Mouse (Mus musculus) intestine, embryonic 14.5 days (tissue): ENCODE data around the gene Xab2. TPM values are rescaled to one million over a fixed set of nuclear protein-coding genes. Genes with fewer than 3 reads are reported as not detected.
A peak's percentile ranks its signal among the peaks of the same experiment; 100 is the strongest.

ENCODE experiments used
- ATAC-seq: fragments of 200-750 bp; cut with Nextera tagmentation; replicated peaks from 2 replicates; pipeline ENCODE4 v1.8.0; 2017; ENCODE audit warnings: low read depth, moderate number of reproducible peaks, moderate TSS enrichment, moderate library complexity; ENCODE audit not compliant: low FRiP score, low TSS enrichment
- DNase-seq: peaks from one replicate; pipeline ENCODE4 v3.0.0-alpha.2; 2018; ENCODE audit warnings: low spot score
- H3K27ac ChIP-seq: fragments of 300-500 bp; sonication (generic); 2 replicates; pipeline ENCODE4 v1.5.1; 2014; ENCODE audit warnings: low read depth, mild to moderate bottlenecking, control low read depth
- H3K27me3 ChIP-seq: fragments of 300-500 bp; sonication (generic); replicated peaks from 2 replicates; pipeline ENCODE4 v1.6.1; 2014; ENCODE audit warnings: low read length, control low read depth; ENCODE audit not compliant: control insufficient read depth, insufficient read depth
- H3K36me3 ChIP-seq: fragments of 300-500 bp; sonication (generic); 2 replicates; pipeline ENCODE4 v1.6.1; 2014; ENCODE audit warnings: low read length, control low read depth; ENCODE audit not compliant: control insufficient read depth, insufficient read depth
- H3K4me1 ChIP-seq: fragments of 300-500 bp; sonication (generic); replicated peaks from 2 replicates; pipeline ENCODE4 v1.6.1; 2014; ENCODE audit warnings: low read length, control low read depth, mixed read lengths; ENCODE audit not compliant: control insufficient read depth, insufficient read depth
- H3K4me2 ChIP-seq: fragments of 300-500 bp; sonication (generic); 2 replicates; pipeline ENCODE4 v1.6.1; 2014; ENCODE audit warnings: low read length
- H3K4me3 ChIP-seq: fragments of 300-500 bp; sonication (generic); 2 replicates; pipeline ENCODE4 v1.5.1; 2014; ENCODE audit warnings: low read depth, low read length, control low read depth, mixed read lengths
- H3K9ac ChIP-seq: fragments of 300-500 bp; sonication (generic); 2 replicates; pipeline ENCODE4 v1.6.1; 2014; ENCODE audit warnings: mild to moderate bottlenecking, low read length
- H3K9me3 ChIP-seq: fragments of 300-500 bp; sonication (generic); 2 replicates; pipeline ENCODE4 v1.6.1; 2016; ENCODE audit warnings: low read length, control low read depth; ENCODE audit not compliant: control insufficient read depth
- WGBS: fragments of 180-500 bp; shearing (Covaris S2); extraction: QIAGEN DNeasy Blood & Tissue Kit; methylation state at CpG from one replicate; pipeline ENCODE4 v1.1.7; 2014; 5-methylcytosine and 5-hydroxymethylcytosine counted together
- polyA plus RNA-seq: library from polyadenylated mRNA; unstranded; fragments of >200 nt; fragmentation: Nextera tagmentation; extraction: Ambion mirVana; gene quantifications from 2 replicates; pipeline ENCODE4 v1.2.1, GENCODE M21; 2014

Gene Xab2
- polyA plus RNA-seq, 1 experiment from 2014 or later: 56.4 TPM

DNA sequence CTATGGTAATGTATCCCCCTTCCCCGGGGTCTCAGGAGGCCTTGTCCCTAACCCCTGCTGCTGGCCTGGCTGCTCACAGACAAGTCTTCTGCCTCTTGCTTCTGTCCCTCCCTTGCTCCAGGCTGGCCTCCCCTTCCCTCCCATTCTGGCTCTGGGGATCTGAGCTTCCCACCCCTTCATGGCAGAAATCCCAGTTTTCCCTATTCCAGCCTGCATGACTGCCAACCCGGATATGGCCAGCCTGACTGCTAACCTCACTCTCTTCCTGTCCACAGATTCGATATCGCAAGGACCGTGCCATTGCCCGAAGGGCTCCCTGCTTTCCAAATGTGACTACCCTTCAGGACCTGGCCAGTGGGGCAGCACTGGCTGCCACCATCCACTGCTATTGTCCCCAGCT is 20.7 kb downstream of the Xab2 start:
- H3K4me3 ChIP-seq: no peak overlapping the region
- DNase-seq (no peak), ATAC-seq (no peak)
- H3K36me3 ChIP-seq: peaks cover 14% of the 10 kb centered on the region
- H3K4me1 ChIP-seq: no peaks in the 10 kb centered on the region
- no peaks in the 10 kb centered on the region for H3K27me3 ChIP-seq
- no peak overlapping the region for H3K4me2 ChIP-seq
- no peaks in the 10 kb centered on the region for H3K9me3 ChIP-seq
- no peak overlapping the region for H3K27ac ChIP-seq
- H3K9ac ChIP-seq: no peak overlapping the region
- 86% methylated on average over 6 of the region's 6 CpGs for WGBS

- Histone ChIP-seq H3K9ac (no peak overlapping the region), H3K27me3 (no peaks in the 10 kb centered on the region), H3K9me3 (no peaks in the 10 kb centered on the region), H3K27ac (no peak overlapping the region), H3K4me2 (no peak overlapping the region), H3K4me3 (no peak overlapping the region), H3K36me3 (peaks cover 13% of the 10 kb centered on the region), H3K4me1 (no peaks in the 10 kb centered on the region)
- ATAC-seq: no peak
- no peak for DNase-seq
- 75% methylated on average over 1 of the region's 1 CpGs for WGBS
These were observed 21.9 kb downstream of the Xab2 start for GRCm38 (mm10) chr8:3599219-3599618.

DNA sequence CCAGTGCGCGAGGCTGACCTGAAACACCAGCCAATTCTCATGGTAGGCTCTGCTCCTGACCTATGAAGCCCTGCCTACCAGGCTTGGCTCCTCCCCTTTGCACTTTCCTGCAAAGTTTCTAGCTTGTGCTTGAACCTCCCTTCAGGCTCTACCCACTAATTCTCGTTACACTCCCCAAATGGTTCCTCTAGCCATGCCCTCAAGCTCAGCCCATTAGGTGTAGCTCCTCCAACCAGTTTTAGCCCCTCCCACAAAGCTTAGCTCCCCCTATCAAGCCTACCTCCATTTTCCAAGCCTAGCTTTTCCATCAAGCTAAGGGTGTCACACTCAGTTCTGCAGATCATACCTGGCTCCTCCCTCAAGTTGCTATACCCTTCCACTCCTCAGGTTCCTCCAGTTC is 23.1 kb downstream of the Xab2 start:
- WGBS: 72% methylated on average over 3 of the region's 3 CpGs
- Histone ChIP-seq H3K27ac (no peak overlapping the region), H3K36me3 (peaks cover 8% of the 10 kb centered on the region; the same call in 1 of the 2 replicates), H3K4me3 (no peak overlapping the region), H3K9me3 (no peaks in the 10 kb centered on the region), H3K4me2 (no peak overlapping the region), H3K27me3 (no peaks in the 10 kb centered on the region), H3K4me1 (no peaks in the 10 kb centered on the region), H3K9ac (no peak overlapping the region)
- ATAC-seq (no peak), DNase-seq (no peak)

DNA sequence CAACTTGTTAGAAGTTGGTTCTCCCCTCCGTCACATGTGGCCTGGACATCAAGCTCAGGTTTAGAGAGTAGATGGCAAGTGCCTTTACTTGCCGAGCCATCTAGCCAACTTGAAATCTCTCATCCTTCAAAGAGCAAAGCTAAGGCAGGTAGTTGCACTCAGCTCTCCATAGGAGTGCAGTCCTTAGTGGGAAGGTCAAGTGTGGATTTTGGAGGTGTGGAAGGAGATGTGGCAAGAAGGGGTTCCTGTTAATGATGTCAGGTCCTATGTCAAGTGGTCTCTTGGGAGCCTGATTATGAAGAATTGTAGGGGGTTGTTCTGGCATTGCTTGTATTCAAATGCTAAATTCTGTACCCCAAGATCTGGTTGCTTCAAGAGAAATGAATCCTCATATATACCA is 26.6 kb downstream of the Xab2 start:
- no peaks in the 10 kb centered on the region for H3K27me3 ChIP-seq
- no peaks in the 10 kb centered on the region for H3K4me1 ChIP-seq
- no peaks in the 10 kb centered on the region for H3K36me3 ChIP-seq
- H3K9me3 ChIP-seq: no peaks in the 10 kb centered on the region
- ATAC-seq (no peak), DNase-seq (no peak)
- no peak overlapping the region for H3K9ac ChIP-seq
- no peak overlapping the region for H3K27ac ChIP-seq
- WGBS: 90% methylated on average over 2 of the region's 2 CpGs
- H3K4me3 ChIP-seq: no peak overlapping the region
- no peak overlapping the region for H3K4me2 ChIP-seq

- no peaks in the 10 kb centered on the region for H3K36me3 ChIP-seq
These were observed 27.6 kb downstream of the Xab2 start for GRCm38 (mm10) chr8:3593470-3593869.

DNA sequence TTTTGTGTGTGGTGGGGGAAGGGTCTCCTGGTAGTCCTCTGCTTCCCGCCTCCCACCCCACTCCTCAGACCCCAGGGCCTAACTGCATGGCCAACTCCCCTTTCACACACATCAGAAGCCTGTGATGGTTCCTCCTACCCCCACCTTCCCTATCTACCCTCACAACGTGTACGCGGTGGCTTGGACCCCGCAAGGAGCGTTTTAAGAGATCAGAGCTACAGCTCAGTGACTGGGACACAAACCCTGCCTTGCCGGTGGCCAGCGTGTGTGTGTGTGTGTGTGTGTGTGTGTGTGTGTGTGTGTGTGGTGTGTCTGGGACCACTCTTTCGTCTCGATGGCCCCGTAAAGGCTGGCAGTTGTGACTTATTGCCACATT is 32.9 kb downstream of the Xab2 start:
- Histone ChIP-seq H3K36me3 (no peaks in the 10 kb centered on the region), H3K4me1 (no peaks in the 10 kb centered on the region), H3K27ac (no peak overlapping the region), H3K4me3 (peak overlapping the region; percentile 63), H3K4me2 (peak overlapping the region; percentile 87), H3K9ac (peak overlapping the region; percentile 68), H3K9me3 (no peaks in the 10 kb centered on the region), H3K27me3 (peaks cover 12% of the 10 kb centered on the region)
- DNase-seq: no peak
- 5% methylated on average over 11 of the region's 11 CpGs for WGBS
- peak; percentile 67 for ATAC-seq

More at GRCm38 (mm10) chr8:3593470-3593869, 27.6 kb downstream of the Xab2 start:
- no peak overlapping the region for H3K4me2 ChIP-seq
- H3K4me1 ChIP-seq: no peaks in the 10 kb centered on the region
- ATAC-seq (no peak), DNase-seq (no peak)
- H3K27ac ChIP-seq: no peak overlapping the region
- H3K4me3 ChIP-seq: no peak overlapping the region
- WGBS: 56% methylated on average over 3 of the region's 3 CpGs
- no peak overlapping the region for H3K9ac ChIP-seq
- no peaks in the 10 kb centered on the region for H3K9me3 ChIP-seq
- H3K27me3 ChIP-seq: no peaks in the 10 kb centered on the region

DNA sequence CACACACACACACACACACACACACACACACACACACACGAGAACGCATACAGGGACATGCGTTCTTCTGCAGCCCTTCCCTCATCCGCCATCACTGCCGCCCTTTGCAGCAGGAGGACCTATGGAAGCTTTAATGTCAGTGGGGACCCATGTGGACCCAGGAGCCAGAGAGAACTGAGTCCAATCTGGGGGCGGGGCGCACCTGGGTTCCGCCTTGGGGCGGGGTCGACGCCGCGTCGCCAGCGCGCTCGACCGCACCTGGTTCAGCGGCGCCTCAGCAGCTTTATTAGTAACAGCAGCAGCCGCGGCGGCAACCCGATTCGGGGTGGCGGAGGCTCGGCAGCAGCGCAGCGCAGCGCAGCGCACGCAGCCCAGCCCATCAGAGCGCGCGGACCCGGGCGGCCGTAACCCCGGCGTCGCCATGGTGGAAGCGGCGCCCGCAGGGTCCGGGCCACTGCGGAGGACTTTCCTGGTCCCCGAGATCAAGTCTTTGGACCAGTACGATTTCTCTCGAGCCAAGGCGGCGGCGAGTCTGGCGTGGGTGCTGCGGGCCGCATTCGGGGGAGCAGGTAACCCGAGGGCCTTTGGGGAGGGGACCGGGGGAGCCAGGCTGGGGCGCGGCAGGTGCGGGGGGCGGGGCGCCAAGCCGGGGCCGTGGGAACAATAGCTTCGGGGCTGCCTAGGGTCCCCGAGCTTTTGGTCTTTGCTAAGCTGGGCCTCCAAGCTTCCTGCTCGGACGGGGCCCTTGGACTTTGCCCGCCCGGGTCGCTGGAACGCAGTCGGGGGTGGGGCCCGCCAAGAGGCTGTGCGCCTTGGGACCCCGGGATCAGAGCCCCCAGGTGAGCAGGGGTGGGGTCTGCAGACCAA is 33.5 kb downstream of the Xab2 start:
- H3K27me3 ChIP-seq: peaks cover 12% of the 10 kb centered on the region
- no peaks in the 10 kb centered on the region for H3K36me3 ChIP-seq
- H3K27ac ChIP-seq: peak overlapping the region; percentile 81
- DNase-seq (peak; percentile 81), ATAC-seq (peak; percentile 85)
- peak overlapping the region; percentile 87 for H3K4me2 ChIP-seq
- no peaks in the 10 kb centered on the region for H3K9me3 ChIP-seq
- peak overlapping the region; percentile 63 for H3K4me3 ChIP-seq
- under 1% methylated on average over 74 of the region's 77 CpGs for WGBS
- H3K9ac ChIP-seq: peak overlapping the region; percentile 68
- H3K4me1 ChIP-seq: no peaks in the 10 kb centered on the region

- 2% methylated on average over 7 of the region's 7 CpGs for WGBS
- ATAC-seq: no peak; the same call in 1 of the 2 replicates
These were observed 34.1 kb downstream of the Xab2 start, which contains the start of gene Camsap3 for GRCm38 (mm10) chr8:3586993-3587390. Camsap3 (plus strand) TSS chr8:3587293.

DNA sequence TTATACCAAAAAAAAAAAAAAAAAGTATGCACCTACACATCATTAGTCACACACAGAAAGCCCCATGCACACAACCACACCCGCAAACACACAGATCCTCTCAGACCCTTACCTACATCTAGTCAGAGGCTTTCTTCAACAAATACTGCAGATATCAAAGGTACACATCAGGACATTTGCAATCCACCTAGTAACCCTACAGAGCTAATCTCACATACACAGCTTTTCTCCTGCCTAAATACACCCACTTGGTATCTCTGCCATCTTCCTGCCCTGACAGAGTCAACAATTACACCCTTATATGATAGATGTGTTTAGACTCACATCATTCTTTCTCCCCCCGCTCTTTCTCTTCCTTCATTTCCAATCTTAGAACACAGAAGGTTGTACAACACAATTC is 34.7 kb downstream of the Xab2 start:
- no peak overlapping the region for H3K27ac ChIP-seq
- DNase-seq (no peak), ATAC-seq (no peak)
- H3K4me2 ChIP-seq: no peak overlapping the region
- WGBS: 68% methylated on average over 2 of the region's 2 CpGs
- H3K36me3 ChIP-seq: no peaks in the 10 kb centered on the region
- H3K9ac ChIP-seq: no peak overlapping the region
- H3K4me1 ChIP-seq: no peaks in the 10 kb centered on the region
- H3K27me3 ChIP-seq: peaks cover 12% of the 10 kb centered on the region
- H3K4me3 ChIP-seq: no peak overlapping the region
- no peaks in the 10 kb centered on the region for H3K9me3 ChIP-seq

More at GRCm38 (mm10) chr8:3586993-3587390, 34.1 kb downstream of the Xab2 start, which contains the start of gene Camsap3:
- no peaks in the 10 kb centered on the region for H3K4me1 ChIP-seq
- no peak for DNase-seq
- peak within 1 kb of the TSS; percentile 81 for H3K27ac ChIP-seq
- H3K4me2 ChIP-seq: peak within 1 kb of the TSS; percentile 87
- H3K9ac ChIP-seq: peak within 1 kb of the TSS; percentile 68
- peaks cover 12% of the 10 kb centered on the region for H3K27me3 ChIP-seq
- H3K4me3 ChIP-seq: peak within 1 kb of the TSS; percentile 63
- no peaks in the 10 kb centered on the region for H3K9me3 ChIP-seq
- H3K36me3 ChIP-seq: no peaks in the 10 kb centered on the region
